Mouse (Mus musculus): ENCODE data around the gene Rtbdn. TPM values are rescaled to one million over a fixed set of nuclear protein-coding genes. Genes with fewer than 3 reads are reported as not detected.

The Rtbdn gene
- total RNA-seq, 2 experiments from 2014 or later, result not detected

GRCm38 (mm10) chr8:84986379-84986945, 39.7 kb downstream of the Rtbdn start:
- TF ChIP-seq CTCF (IDR thresholded peaks at IDR 0.05), result no peak
- DNase-seq, result no peak
- Histone ChIP-seq H3K27ac (peak overlapping the region; percentile 87), H3K4me3 (peak overlapping the region; percentile 86)
- intact Hi-C loops (cut with DNase I), result no loop called here

DNA sequence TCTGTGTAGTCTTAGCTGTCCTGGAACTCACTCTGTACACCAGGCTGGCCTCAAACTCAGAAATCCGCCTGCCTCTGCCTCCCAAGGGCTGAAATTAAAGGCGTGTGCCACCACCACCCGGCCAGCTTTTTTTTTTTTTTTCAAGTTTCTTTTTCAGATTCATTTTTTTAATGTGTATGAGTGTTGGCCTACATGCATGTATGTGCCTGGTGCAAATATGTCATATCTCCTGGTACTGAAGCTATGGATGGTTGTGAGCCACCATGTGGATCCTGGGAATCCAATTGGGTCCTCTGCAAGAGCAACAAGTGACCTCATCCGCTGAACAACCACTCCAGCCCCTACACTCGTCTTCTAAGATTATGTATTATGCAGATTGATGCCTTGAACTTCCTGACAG, 40.6 kb downstream of the Rtbdn start:
- no peak overlapping the region for H3K4me3 ChIP-seq
- no peak for DNase-seq
- intact Hi-C loops (cut with DNase I), result no loop called here
- no peak overlapping the region for H3K27ac ChIP-seq
- no peak for TF ChIP-seq CTCF (IDR thresholded peaks at IDR 0.05)

- intact Hi-C loops (cut with DNase I), result no loop called here
- no peak overlapping the region for H3K4me3 ChIP-seq
Measured at GRCm38 (mm10) chr8:84987903-84988302, 41.1 kb downstream of the Rtbdn start.

DNA sequence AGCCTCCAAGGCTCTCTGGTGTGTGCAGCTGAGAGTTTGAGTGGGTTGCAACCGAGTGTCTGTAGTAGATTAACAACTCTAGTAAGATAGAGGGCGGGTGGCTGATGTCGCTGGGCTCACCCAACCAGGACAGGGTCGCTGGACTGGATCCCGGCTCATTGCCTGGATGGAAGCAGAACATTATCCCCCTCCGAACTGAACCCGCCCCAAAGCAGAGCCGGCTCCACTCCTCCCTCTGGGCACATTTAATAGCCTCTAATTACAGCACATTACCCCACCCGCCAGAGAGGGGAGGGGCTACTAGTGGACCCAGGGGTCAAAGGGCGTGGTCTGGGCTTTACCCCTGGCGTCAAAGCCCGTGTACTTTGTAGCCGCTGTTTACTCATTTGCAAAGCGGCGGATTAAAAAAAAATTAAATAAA, 42.5 kb downstream of the Rtbdn start:
- H3K4me3 ChIP-seq, result peak overlapping the region; percentile 83
- intact Hi-C loops (cut with DNase I), result no loop called here
- no peak for TF ChIP-seq CTCF (IDR thresholded peaks at IDR 0.05)
- peak overlapping the region; percentile 90 for H3K27ac ChIP-seq
- peak; percentile 83 for DNase-seq

More at GRCm38 (mm10) chr8:84987903-84988302, 41.1 kb downstream of the Rtbdn start:
- no peak for DNase-seq
- TF ChIP-seq CTCF (IDR thresholded peaks at IDR 0.05), result no peak
- no peak overlapping the region for H3K27ac ChIP-seq

GRCm38 (mm10) chr8:84989810-84990209, 43.0 kb downstream of the Rtbdn start:
- H3K4me3 ChIP-seq, result peak overlapping the region; percentile 83
- H3K27ac ChIP-seq, result peak overlapping the region; percentile 90
- intact Hi-C loops (cut with DNase I), result loop anchor here (1.0 kb wide), 1 partner anchor 15 kb away; no protein-coding TSS in a partner anchor
- peak; percentile 94 for DNase-seq
- TF ChIP-seq CTCF (IDR thresholded peaks at IDR 0.05), result peak; percentile 88

DNA sequence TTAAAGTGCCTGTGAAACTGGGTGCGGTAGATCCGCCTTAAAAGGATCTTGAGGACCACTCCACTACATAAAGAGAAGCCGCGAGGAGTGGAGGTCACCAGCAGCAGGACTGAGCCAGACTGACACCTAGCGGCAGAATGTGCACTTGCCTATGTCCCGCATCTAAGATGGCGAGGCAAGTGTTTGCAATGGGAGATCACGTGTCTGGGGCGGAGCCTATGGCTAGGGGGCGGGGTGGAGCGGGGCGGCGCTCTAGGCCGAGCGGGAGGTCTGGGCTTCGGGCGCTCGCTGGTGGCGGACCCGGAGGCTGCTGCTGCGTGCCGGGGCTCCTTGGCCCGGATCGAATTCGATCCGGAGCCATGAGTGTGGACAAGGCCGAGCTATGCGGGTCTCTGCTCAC, 43.6 kb downstream of the Rtbdn start, which contains the start of gene Hook2:
TSS of gene Hook2 (plus strand) at position 255 of the 400 bp plus-strand sequence.
- Histone ChIP-seq H3K4me3 (peak within 1 kb of the TSS; percentile 83), H3K27ac (peak within 1 kb of the TSS; percentile 90)
- TF ChIP-seq CTCF (IDR thresholded peaks at IDR 0.05), result peak; percentile 73
- intact Hi-C loops (cut with DNase I), result loop anchor here (1.0 kb wide), 1 partner anchor 15 kb away; no protein-coding TSS in a partner anchor
- DNase-seq, result peak; percentile 98

DNA sequence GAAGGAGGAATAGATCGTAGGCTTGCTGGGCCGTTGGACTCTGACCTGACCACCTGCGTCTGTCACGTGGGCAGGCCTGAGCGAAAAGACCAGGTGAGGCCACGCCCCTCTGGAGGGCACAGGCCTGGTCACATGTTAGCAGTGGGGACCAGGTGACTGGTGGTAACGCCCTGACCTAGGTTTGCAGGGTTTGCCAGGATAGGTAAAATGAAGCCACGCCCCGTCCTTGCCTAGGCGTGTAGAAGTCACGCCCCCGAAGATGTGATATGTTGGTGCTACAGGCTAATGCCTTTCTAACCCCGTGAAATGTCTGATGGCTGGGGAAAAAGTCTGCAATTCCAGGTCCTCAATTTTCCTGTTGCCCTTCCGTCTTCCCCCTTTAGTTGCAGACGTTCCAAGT, 44.0 kb downstream of the Rtbdn start:
- no peak for DNase-seq
- no peak for TF ChIP-seq CTCF (IDR thresholded peaks at IDR 0.05)
- intact Hi-C loops (cut with DNase I), result loop anchor here (1.0 kb wide), 1 partner anchor 16 kb away; no protein-coding TSS in a partner anchor
- Histone ChIP-seq H3K4me3 (peak overlapping the region; percentile 83), H3K27ac (peak overlapping the region; percentile 90)

DNA sequence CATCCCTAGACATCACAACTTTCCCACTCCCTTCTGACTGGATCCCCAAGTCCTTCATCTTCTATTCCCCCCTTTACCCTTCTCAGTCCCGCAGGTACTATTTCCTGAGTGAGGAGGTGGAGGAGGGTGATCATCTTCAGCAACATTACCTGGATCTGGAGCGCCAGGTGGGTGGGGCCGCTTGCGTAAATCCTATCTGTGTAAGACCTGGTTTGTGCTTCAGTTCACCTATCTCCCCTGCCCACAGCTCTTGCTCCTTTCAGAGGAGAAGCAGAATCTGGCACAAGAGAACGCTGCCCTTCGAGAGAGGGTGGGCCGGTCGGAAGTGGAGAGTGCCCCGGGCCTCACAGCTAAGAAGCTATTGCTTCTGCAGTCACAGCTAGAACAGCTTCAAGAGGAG, 47.6 kb downstream of the Rtbdn start:
- intact Hi-C loops (cut with DNase I), result no loop called here

DNA sequence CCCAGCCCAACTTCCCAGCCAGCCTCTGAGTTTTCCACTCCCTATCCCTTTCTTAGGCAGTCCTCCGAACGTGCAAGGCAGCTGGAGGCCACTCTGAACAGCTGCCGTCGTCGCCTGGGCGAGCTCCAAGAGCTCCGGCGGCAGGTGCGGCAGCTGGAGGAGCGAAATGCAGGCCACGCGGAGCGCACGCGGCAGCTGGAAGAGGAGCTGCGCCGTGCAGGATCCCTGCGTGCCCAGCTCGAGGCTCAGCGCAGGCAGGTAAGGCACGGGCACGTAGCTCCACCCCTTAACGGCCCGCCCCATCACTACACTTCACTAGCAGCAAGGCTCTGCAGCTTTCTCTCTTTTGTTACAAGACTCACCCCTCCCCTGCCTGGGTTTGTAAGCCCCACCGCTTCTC, 48.9 kb downstream of the Rtbdn start:
- TF ChIP-seq CTCF (IDR thresholded peaks at IDR 0.05), result no peak
- Histone ChIP-seq H3K27ac (no peak overlapping the region), H3K4me3 (no peak overlapping the region)
- intact Hi-C loops (cut with DNase I), result no loop called here
- DNase-seq, result peak; percentile 42

More for the DNA sequence above, 47.6 kb downstream of the Rtbdn start:
- no peak for DNase-seq
- no peak overlapping the region for H3K4me3 ChIP-seq
- no peak overlapping the region for H3K27ac ChIP-seq
- no peak for TF ChIP-seq CTCF (IDR thresholded peaks at IDR 0.05)

DNA sequence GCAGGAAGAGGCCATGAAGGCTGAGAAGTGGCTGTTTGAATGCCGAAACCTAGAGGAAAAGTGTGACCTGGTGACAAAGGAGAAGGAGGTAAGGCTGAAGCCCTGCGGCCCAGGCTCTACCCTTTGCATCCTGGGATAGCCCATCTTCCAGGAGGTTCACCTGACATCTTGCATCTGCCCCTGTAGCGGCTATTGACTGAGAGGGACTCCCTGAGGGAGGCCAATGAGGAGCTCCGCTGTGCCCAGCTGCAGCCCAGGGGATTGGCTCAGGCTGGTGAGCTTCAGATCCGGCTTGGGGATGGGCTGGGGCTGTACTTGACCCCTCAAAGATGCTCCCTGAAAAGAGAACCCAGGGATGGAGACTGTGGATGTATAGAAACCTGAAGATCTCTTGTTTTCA, 50.2 kb downstream of the Rtbdn start:
- DNase-seq, result peak; percentile 12
- intact Hi-C loops (cut with DNase I), result no loop called here

DNA sequence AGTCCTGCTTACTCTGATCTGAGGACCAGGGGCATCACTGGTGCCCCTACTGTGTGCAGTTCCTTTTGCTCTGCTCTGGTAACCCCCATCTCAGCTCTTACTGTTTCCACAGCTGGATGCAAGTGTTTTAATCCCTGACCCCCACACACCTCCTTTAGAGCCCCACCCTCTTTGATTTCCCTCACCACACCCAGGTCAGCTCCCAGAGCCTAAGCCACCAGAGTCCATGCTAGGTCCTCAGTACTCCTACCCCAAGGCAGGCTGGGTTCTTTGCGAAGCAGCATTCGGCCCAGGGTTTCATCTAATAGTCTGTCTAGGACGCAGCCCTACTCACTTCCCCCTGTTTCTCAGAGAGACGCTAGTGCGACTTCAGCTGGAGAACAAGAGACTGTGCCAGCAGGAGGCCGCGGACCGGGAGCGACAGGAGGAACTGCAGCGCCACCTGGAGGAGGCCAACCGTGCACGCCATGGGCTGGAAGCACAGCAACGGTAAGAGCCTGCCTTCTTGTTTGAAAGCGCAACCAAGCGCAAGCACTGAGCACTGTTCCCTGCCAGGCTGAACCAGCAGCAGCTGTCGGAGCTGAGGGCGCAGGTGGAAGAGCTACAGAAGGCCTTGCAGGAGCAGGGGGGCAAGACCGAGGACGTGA, 51.0 kb downstream of the Rtbdn start:
- peak; percentile 94 for DNase-seq
- intact Hi-C loops (cut with DNase I), result no loop called here
- peak overlapping the region; percentile 39; the same call in 1 of the 2 replicates for H3K27ac ChIP-seq
- peak; percentile 97 for TF ChIP-seq CTCF (IDR thresholded peaks at IDR 0.05)
- H3K4me3 ChIP-seq, result peak overlapping the region; percentile 47

More for the DNA sequence above, 50.2 kb downstream of the Rtbdn start:
- Histone ChIP-seq H3K4me3 (no peak overlapping the region), H3K27ac (no peak overlapping the region)
- no peak for TF ChIP-seq CTCF (IDR thresholded peaks at IDR 0.05)

Small RNAs within 50 kb of the gene (microRNA-seq; reads per million reads assigned to microRNA genes)
- gene Gm24197, result not detected

Other genes with a start within 250 kb of the Rtbdn start
- 1 to 10 TPM; 1.1 to 1.3 TPM for gene Lyl1, start 245.5 kb upstream of the Rtbdn start, total RNA-seq (2021)
- gene G430095P16Rik, start 224.0 kb upstream of the Rtbdn start, total RNA-seq (2021), result under 1 TPM; 0.36 to 0.78 TPM
- gene Nfix, start 146.6 kb upstream of the Rtbdn start, total RNA-seq (2021), result 100 to 1,000 TPM; 465 to 558 TPM
- 10 to 100 TPM; 10.2 to 14.3 TPM for gene Dand5, start 124.2 kb upstream of the Rtbdn start, total RNA-seq (2021)
- gene Gadd45gip1, start 115.5 kb upstream of the Rtbdn start, total RNA-seq (2021), result 10 to 100 TPM; 16.2 to 30.4 TPM
- gene Rad23a, start 106.3 kb upstream of the Rtbdn start, total RNA-seq (2021), result 100 to 1,000 TPM; 159 to 172 TPM
- gene Calr, start 100.1 kb upstream of the Rtbdn start, total RNA-seq (2021), result 100 to 1,000 TPM; 149 to 205 TPM
- 10 to 100 TPM; 23.8 to 24.9 TPM for gene Farsa, start 90.0 kb upstream of the Rtbdn start, total RNA-seq (2021)
- 1 to 10 TPM; 1.2 to 1.8 TPM for gene Syce2, start 74.9 kb upstream of the Rtbdn start, total RNA-seq (2021)
- gene Gcdh, start 53.1 kb upstream of the Rtbdn start, total RNA-seq (2021), result 10 to 100 TPM; 33.9 to 51.1 TPM
- not detected for gene Klf1, start 45.1 kb upstream of the Rtbdn start, total RNA-seq (2021)
- gene Dnase2a, start 38.4 kb upstream of the Rtbdn start, total RNA-seq (2021), result 1 to 10 TPM; 4.0 to 8.4 TPM
- gene Mast1, start 9.6 kb upstream of the Rtbdn start, total RNA-seq (2021), result under 1 TPM in 1 of 2 experiments, not detected in 1; 0.17 TPM
- not detected for gene Gm49661, start 22.4 kb downstream of the Rtbdn start, total RNA-seq (2021)
- 100 to 1,000 TPM; 151 to 245 TPM for gene Prdx2, start 22.6 kb downstream of the Rtbdn start, total RNA-seq (2021)
- 10 to 100 TPM; 22.1 to 25.9 TPM for gene Rnaseh2a, start 22.8 kb downstream of the Rtbdn start, total RNA-seq (2021)
- gene Junb, start 31.7 kb downstream of the Rtbdn start, total RNA-seq (2021), result 10 to 100 TPM in 1 of 2 experiments, 1 to 10 TPM in 1; 5.7 to 10.1 TPM
- 1 to 10 TPM; 1.4 to 2.0 TPM for gene Hook2, start 43.6 kb downstream of the Rtbdn start, total RNA-seq (2021)
- not detected for gene Best2, start 67.5 kb downstream of the Rtbdn start, total RNA-seq (2021)
- gene Asna1, start 78.3 kb downstream of the Rtbdn start, total RNA-seq (2021), result 10 to 100 TPM; 50.6 to 58.0 TPM
- 10 to 100 TPM; 71.9 to 72.4 TPM for gene Trir, start 79.8 kb downstream of the Rtbdn start, total RNA-seq (2021)
- 10 to 100 TPM; 29.9 to 33.4 TPM for gene Tnpo2, start 89.9 kb downstream of the Rtbdn start, total RNA-seq (2021)
- 1 to 10 TPM; 1.4 to 1.5 TPM for gene Fbxw9, start 113.1 kb downstream of the Rtbdn start, total RNA-seq (2021)
- gene Gm5741, start 121.0 kb downstream of the Rtbdn start, total RNA-seq (2021), result not detected
- gene Dhps, start 124.8 kb downstream of the Rtbdn start, total RNA-seq (2021), result 10 to 100 TPM; 27.0 to 28.2 TPM
- gene Wdr83os, start 133.7 kb downstream of the Rtbdn start, total RNA-seq (2021), result 10 to 100 TPM; 44.2 to 44.9 TPM
- 10 to 100 TPM; 16.5 to 17.2 TPM for gene Wdr83, start 134.3 kb downstream of the Rtbdn start, total RNA-seq (2021)
- gene Man2b1, start 136.3 kb downstream of the Rtbdn start, total RNA-seq (2021), result 10 to 100 TPM in 1 of 2 experiments, 1 to 10 TPM in 1; 8.1 to 10.3 TPM
- 1 to 10 TPM in 1 of 2 experiments, under 1 TPM in 1; 0.84 to 1.2 TPM for gene Zfp791, start 176.1 kb downstream of the Rtbdn start, total RNA-seq (2021)
- not detected for gene Cks1brt, start 204.9 kb downstream of the Rtbdn start, total RNA-seq (2021)

All from gastrocnemius, adult 2 months (tissue).